Mouse (Mus musculus) 3134 (cell line): ENCODE results near the gene Stard7.
"Not testable (repeated sequence)": the region's sequence is repeated elsewhere in the genome, so short reads cannot be mapped to it uniquely, and the experiment has no call there.

ENCODE experiments used
- DNase-seq: peaks from one replicate; pipeline ENCODE4 v3.0.0-alpha.2; 2011; ENCODE audit warnings: low spot score; ENCODE audit not compliant: insufficient read length; ENCODE audit errors: extremely low read depth

The Stard7 gene

DNA sequence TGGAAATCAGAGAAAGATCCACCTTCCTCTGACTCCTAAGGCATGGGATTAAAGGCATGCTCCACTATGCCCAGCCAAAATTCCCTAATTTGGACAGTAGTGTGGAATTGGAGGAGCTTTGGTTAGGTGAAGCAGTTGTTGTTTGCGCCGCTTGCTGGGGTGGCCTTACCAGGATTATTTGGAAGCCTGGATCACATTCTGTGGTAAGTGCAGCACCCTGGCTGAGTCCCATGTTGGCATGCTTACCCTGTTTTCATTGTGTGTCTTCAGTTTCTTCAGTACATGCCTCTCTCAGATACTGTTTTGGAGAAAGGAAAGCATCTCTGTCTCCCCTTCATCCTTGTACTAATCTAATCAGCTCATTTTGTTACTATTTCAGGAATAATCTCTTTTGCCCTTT lies 4.6 kb downstream of the Stard7 start:
- DNase-seq: no peak

DNA sequence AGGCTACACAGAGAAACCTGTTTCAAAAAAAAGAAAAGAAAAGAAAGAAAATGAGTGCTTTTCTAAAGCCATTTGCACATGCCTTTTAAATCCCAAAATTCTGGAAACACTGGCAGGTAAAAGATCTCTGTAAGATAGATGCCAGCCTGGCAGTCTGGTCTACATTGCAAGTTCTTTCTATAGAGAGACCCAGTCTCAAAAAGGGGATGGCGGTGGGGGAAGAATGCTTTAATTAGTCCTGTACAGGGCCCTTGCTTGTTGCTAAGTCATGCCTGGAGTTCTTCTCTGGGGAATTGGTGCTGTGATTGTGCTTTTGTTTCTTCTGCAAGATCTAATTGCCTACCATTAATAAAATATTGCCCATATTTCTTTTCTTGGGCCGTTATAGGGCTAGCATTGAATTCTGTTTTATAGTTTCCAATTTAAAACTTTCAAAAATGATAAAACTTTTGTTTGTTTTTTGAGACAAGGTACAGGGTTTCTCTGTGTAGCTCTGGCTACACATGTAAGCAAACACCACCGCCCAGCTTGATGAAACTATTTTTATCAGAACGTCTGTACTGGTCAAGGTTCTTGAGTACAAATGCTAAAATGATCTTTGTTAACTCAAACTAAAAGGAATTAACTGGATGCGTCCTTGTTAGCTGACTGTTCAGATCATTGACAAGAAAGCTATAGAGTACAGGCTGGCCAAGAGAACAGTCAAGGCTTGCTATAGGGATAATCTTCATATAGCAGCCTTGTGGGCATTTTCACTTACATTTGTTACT lies 5.7 kb downstream of the Stard7 start:
- DNase-seq: no peak

DNA sequence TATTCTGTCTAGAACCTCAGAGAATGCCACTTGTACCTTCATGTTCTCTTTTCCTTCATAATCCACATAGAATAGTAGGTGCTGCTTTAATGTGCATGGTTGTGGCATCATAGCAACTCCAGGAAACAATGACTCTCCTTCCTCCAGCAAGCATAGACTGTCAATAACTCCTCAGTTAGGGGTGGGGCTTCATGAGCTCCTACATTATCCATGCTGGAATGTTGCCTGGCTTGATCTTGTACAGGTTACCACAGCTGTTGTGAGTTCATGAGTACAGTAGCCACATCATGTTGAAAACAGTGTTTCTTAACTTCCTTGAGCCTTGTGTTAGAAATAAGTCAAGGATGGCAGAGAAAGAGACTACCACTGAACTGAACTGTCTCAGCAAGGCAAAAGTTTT lies 8.1 kb downstream of the Stard7 start:
- DNase-seq: no peak

DNA sequence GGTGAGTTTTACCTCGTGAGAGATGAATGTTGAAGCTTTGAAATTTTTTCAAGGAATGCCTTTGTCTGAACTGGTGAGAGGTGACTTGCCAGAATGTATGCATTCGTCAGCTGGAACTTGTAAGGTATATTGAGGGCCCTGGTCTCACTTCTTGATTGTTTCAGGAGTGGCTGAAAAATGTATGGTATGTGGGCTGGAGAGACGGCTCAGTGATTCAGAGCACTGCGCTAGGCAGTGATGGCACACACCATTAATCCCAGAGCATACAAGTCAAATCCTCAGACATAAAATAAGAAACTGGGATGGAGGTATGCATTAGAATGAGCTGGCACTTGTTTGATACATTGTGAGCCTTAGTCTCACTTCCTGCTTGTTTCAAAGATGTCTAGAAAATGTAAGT lies 22.2 kb downstream of the Stard7 start:
- DNase-seq: no peak

DNA sequence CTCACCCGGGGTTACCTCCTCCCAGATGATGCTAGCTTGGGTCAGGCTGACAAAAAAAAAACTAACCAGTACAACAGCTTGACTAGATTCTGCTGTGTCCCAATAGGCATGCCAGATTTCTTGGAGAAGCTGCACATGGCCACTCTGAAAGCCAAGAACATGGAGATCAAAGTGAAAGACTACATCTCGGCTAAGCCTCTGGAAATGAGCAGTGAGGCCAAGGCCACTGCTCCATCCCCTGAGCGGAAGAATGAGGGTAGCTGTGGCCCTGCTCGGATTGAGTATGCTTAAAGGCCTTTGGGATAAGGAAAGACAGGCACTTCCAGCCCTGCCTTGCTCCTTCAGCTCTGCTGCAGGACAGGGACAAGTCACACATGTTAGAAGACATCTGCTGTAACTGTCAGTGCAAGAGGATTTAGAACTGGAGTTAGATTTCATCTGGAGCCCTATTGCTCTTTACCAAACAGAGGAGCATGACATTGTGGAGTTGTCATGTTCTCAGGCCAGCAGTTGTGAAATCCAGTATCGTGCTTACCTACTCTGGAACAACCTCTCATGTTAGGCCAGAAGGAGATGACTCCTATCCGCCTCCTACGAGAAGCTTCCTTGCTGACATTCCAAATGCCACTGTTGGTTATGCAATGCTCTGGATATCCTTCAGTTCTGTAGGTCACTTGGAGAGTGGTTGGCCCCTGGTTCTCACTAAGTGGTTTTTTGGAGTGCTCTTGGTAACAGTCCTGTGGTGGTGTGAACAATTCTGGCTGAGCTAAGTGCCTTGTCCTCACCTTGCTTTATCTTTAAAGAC lies 27.2 kb downstream of the Stard7 start:
- no peak for DNase-seq

DNA sequence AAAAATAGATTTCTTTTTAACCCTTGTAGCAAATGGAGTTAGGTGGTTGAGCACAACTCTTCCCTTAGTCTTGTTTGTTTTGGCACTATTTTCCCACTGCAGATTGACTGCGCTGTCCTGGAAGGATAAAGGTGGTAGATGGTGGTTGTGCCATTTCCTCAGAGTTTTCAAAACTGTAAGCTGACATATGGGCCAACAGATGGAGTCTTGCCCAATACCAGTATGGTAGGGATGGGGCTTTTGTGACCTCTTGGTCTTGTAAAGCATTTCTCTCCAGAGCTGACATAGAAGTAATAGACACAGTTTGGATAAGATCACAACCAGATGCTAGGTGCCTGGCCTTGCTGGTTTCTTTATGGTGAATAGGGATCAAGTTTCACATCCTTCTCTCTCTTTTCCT lies 28.0 kb downstream of the Stard7 start:
- DNase-seq: no peak

DNA sequence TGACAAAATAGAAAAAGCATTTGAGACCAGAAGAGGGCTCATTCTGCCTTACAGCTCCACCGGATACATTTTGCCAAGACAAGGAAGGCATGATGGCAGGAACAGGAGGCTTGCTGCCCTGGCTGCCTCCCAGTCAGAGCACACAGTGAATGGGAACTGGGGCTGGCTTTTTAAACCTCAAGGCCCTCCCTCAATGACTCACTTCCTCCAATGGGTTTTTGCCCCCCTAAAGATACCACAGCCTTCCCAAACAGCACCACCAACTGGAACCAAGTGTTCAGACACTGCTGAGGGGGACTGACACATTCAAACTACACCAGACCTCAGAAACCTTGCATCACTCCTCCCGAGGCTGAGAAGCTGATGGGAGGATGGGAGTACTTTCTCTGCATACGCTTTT lies 30.7 kb downstream of the Stard7 start:
- DNase-seq: no peak

DNA sequence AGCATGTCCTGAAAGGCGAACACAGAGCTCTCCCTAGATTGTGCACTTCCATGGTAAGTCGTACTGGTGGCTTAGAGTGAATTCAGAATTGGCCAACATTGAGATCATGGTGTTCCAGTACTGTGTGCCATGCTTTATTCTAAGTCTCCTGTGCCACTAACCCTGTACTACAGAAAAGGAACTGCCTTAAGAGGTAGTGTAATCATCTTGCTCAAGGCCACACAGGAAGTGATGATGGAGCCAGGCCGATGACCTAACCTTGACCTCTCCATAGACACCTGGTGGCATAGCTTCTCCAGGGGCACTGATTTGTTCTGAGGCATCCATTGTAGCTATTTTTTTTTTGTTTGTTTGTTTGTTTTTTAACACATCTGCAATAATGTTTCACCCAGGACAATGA lies 31.9 kb downstream of the Stard7 start:
- DNase-seq: no peak

DNA sequence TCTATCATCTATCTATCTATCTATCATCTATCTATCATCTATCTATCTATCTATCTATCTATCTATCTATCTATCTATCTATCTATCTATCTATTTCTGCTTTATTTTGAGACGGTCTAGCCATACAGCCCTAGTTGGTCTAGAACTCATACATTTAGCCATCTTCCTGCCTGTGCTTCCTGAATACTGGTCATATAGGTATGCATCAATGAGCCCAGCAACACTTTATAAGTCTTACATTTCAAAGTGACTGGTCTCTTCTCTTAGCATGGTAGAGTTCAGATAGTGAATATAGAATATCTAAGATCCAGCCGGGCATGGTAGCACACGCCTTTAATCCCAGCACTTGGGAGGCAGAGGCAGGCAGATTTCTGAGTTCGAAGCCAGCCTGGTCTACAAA lies 34.2 kb downstream of the Stard7 start:
- not testable (repeated sequence) for DNase-seq

DNA sequence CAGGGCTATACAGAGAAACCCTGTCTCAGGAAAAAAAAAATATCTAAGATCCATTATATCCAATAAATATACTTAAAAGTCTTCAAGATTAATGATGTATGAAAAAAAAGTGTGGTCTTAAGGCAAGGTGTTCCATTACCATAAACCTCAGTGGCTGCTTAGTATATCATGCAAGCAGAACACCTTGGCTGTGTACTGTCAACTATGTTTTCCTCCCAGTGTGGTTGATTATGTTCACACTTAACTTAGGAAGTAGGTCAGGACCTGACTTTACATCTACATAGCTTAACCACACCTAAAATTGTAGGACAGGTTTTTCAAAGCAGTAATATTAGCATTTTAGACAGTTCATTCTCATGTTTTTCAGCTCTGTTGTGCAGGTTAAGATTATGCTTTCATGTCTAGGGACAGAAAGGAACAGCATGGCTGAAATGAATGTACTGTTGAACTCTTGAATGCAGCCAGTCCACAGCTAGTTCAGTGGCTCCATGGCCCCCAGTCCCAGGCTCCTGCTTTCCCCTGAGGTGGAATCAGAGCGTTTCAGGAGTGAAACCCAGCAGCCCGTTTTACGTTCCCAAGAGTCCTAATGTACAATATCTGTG lies 34.7 kb downstream of the Stard7 start:
- no peak for DNase-seq

DNA sequence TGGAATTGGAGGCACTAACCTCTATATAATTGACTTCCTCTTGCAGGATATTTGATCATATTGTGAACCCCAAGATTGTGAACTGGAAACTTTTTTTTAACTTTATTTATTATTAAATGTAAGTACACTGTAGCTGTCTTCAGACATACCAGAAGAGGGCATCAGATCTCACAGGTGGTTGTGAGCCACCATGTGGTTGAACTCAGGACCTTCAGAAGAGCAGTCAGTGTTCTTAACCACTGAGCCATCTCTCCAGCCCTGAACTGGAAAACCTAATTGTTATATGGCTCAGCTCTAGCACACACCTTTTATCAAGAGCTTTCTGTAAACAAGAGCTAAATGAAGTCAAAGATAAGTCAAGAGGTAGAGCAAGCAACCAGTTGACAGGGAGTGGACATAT lies 36.1 kb downstream of the Stard7 start:
- DNase-seq: no peak

DNA sequence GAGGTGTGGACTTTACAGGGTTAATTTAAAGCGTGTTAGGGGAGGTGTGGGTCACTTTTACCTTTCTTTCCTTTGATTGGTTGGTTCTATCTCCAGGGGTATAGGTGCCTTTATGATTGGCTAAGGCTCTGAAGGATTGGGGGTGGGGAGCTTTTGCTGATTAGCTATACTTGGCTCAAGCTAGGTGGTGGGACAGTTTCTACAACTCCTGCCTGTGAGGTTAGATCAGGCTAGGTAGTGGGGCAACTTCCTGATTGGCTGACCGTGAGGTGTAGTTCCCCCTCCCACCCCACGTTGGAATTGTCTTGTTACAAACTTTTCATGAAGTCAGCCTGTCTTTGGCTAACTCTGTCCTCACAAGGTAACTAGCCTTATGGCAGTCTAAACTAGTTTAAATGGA lies 37.2 kb downstream of the Stard7 start:
- DNase-seq: no peak

DNA sequence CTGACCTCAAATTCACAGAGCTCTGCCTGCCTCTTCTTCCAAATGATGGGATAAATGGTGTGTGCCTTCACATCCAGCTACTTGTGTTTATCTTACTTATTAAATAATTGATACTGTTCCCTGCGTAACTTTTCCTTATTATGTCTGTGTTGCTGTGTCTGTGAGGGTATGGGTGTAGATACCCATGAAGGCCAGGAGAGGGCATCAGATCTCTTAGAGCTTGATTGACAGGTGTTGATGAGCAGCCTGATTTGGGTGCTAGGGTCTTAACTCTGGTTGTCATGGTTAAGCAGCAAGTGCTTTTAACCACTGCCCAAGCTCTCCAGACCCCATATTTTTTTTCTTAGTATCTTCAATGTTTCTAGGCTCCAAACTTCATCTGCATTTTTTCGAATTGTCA lies 38.6 kb downstream of the Stard7 start:
- DNase-seq: no peak

DNA sequence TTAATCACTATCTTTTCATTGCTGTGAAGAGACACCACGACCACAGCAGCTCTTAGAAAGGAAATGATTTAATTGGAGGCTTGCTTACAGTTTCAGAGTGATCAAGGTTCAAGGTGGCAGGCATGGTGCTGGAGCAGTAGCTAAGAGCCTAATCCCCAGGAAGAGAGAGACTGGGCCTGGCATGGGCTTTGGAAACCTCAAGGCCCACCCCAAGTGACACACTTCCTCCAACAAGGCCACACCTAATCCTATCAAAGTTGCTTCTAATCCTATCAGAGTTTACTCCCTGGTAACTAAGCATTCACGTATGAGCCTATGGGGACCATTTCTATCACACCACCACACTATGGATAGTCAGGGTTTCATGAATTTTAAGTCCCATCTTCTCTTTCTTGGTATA lies 40.2 kb downstream of the Stard7 start:
- DNase-seq: no peak

DNA sequence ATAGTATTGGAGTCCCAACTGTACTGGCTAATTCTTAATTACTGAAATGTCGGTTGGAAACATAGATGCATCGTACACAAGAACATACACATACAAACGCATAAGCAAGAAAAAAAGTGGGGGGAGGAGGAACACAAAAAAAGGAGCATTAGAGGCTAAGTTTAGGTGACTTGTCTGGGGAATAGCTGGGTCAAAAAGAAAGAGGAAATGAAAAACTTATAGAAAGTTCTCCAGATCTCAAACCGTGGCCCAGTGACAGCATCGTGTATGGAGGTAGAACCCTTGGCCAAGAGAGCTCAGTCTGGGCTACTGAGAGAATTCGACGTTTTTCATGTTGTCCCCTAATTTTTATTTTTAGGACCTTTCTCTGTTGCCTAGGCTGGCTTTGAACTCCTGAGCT lies 40.7 kb downstream of the Stard7 start:
- DNase-seq: no peak

DNA sequence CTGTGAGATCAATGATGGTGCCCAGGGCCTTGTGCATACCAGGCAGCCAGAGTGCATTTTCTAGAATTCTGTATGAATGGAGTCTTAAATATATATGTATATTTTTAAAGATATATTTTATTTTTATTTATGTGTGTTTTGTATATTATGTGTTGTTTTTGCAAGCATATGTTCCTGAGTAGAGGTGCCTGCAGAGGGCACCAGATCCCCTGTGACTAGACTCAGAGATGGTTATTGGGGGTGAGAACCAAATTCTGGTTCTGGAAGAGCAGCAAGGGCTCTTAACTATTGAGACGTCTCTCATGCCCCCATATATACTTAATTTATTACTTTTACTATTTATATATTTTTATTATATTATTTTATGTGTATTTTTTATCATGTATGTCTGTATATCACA lies 41.2 kb downstream of the Stard7 start:
- DNase-seq: no peak

DNA sequence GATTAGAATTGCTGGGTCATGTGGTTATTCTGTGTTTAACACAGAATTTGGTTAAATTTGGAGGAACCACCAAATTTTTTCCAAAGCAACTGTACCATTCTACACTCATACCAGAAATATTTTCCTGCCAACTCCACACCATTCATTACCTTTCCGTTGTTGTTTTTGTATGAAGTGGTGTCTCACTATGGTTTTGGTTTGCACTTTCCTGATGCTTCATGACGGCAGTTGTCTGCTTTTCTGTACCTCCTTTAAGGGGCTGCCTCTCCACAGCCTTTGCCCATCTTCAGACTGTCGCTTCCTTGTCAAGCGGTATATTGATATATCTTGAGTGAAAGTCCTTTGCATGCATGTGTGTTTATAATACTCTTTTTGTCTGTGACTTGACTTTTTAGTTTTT lies 42.8 kb downstream of the Stard7 start:
- DNase-seq: no peak

DNA sequence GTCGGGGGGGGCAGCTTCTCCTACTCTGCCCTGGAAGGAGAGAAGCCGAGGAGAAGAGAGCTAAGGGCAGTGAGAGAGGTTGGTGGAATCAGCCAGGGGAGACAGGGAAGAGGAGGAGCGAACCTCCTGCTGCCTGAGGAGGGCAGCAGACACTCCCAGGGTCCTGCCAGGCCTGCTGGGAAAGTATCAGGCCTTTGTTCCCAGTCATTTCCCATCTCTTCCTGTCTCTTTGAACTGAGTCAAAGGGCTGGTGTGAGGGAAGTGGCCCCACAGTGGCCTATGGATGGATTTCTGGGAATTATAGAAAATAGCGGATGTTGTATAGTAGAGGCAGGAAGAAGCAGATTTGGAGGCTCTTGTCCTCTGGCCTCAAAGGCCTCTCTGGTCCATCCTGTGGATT lies 43.9 kb downstream of the Stard7 start:
- DNase-seq: no peak

DNA sequence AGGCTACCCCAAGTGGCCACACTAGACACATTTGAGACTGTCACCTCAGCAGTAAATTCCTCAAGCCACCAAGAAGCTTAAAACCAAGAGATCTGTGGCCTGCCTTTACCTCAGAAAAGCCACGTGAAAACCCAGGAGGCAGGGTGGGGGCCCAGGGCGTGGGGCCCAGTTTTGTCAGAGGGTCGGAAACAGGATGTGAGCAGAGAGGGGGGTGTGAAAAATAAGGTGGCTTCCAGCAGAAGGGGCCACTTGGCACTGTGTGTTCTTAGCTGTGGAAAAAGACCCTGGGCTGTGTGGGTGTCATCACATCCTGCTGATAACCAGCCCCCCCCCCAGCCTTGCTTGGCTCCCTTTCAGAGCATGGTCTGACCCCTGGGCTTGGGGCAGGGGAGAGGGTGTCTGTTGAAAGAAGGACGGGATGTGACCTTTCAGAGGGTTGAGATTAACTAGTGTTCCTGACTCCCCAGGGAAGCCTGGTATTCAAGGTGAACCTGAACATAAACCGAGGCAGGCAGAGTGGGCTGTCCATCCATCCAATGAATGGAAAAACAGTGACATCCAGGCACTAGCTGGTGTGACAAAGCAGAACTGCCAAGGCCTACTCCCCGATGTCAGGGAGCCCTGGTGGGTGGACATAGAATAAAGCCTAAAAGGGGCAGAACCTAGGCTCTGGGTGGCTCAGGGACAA lies 44.6 kb downstream of the Stard7 start:
- no peak for DNase-seq

DNA sequence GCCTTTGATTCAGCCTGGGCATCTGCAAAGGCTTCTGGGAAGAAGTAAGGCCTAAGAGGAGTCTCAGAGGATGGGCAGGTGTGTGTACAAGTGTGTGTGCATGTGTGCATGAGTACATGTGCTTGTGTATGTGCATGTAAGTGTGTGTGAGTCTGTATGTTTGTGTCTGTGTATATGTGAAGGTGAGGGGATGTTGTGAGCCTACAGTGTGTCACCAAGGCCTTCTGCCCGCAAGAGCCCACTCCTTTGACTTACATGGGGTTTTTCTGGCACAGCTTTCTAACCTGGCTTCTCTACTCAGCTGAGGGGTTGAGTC lies 45.1 kb downstream of the Stard7 start:
- no peak for DNase-seq

DNA sequence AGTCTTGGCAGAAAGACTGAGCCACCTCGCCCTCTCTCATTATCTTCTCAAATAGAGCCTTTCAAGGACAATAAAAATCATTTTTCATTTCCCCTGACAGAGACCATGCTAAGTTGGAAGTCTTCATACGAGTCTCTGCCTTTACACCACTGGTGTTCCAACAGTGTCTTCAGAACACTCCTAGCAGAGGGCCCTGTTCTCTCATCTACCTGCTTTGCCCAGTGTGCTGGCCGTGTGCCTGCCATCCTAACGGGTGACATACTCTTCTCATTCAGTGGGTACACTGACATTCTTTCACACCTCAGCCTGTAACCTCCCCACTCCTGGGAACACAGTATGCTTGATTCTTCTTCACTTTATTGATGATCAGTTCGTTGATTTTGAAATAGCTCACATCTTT lies 46.4 kb downstream of the Stard7 start:
- DNase-seq: no peak

DNA sequence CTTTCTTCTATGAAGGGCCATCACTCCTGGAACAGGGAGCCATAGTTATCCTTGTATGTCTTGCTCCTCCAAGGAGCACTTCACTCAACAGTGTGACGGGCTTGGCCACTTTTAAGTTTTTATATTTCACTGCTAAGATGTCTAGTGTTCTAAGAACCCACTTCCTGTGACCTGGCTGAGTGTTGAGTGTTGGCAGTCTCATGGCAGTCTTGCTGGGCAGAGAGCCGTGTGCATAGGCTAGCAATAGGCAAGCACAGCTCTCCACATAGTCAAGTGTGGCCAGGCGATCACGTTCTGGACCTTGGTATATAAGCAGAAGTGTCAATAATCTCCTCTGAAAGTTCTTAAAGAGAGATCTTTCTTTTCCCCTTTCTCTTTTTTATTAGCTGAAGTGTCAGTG lies 48.1 kb downstream of the Stard7 start:
- no peak for DNase-seq
